Mouse (Mus musculus): ENCODE results near the gene Gm20696.

Gm20696 gene

DNA sequence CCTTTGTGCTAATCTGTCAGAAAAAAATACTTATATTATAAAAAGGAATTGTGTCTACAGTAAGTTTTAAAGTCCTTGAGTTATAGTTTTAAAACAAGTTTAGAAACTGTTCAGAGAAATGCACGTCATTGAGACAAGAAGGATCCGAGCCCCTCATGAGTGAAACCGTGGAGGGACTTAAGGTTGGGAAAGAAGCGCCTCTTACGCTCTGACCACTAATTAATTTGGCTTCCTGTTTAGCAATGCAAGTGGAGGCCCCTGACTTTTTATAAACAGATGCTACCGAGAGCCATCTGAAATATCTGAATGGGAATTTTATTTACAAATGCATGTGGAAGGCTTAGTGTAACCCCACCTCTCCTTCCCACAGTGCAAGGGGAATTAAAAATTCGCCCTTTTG, 41.3 kb downstream of the Gm20696 start:
- no peak for DNase-seq (ENCODE audit: low spot score)

DNA sequence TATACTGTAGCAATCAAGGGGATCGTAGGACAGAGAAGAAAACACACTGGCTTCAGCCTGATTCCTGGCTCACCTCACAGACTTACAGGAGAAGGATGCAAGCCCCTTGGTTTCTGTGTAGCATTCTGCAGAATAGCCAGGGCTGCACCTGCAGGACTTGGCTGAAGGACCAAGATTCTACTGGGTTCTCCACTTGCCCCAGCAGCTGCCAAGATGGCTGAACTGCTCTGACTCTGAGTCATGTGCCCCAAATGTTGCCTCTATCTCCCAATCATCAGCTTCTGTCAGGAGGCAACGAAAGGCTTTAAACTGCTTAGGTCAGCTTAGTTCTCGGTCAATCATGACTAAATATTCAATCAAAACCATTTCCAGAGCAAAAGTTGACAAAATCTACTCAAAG, 42.1 kb downstream of the Gm20696 start:
- DNase-seq (ENCODE audit: low spot score), result no peak

- no peak for DNase-seq (ENCODE audit: low spot score)
Measured at GRCm38 (mm10) chr6:99623641-99624040, 43.0 kb downstream of the Gm20696 start.

GRCm38 (mm10) chr6:99621167-99621566, 45.4 kb downstream of the Gm20696 start:
- DNase-seq (ENCODE audit: low spot score), result no peak

GRCm38 (mm10) chr6:99620471-99620870, 46.1 kb downstream of the Gm20696 start:
- no peak for DNase-seq (ENCODE audit: low spot score)

- no peak for DNase-seq (ENCODE audit: low spot score)
Measured at GRCm38 (mm10) chr6:99619964-99620363, 46.6 kb downstream of the Gm20696 start.

DNA sequence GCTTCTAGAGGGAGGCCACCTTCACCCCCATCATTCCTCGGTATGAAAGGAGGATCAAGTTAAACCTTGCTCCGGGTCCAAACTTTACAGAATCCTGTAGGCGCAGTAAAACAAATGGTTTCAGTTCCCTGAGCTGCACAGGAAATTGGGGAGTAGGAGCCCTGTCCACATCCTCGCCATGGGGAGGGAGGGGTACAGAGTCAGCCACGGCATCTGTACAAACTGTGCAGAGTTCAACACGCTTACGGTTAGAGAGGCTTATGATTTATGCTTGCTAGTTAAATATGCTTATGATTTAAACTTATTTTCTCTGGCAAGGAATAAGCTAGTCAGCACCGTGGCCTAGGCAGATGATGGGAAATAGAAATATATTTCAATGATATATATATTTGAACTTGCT, 47.1 kb downstream of the Gm20696 start:
- no peak for DNase-seq (ENCODE audit: low spot score)

GRCm38 (mm10) chr6:99617867-99618266, 48.7 kb downstream of the Gm20696 start:
- DNase-seq (ENCODE audit: low spot score), result no peak

DNA sequence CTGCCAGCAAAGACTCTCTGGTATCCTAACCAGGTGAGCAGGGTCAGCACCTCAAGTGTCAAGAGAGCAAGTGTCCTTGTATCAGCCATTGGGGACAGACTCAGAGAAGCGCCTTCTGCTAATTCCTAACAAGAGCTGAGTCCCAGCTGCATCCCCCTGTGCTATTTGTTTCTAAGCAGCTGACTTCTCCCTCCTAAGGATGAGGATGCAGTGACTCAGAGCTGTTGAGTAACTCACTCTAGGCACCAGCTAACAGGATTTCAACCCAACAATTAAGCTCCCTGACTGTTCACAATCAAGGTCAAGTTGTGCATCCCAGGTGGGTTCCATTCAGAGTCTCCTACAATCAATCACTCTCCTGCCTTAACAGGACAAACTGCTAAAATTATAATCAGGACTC, 49.2 kb downstream of the Gm20696 start:
- DNase-seq (ENCODE audit: low spot score), result no peak

- no peak for DNase-seq (ENCODE audit: low spot score)
Measured at GRCm38 (mm10) chr6:99615272-99615751, 51.3 kb downstream of the Gm20696 start.

DNA sequence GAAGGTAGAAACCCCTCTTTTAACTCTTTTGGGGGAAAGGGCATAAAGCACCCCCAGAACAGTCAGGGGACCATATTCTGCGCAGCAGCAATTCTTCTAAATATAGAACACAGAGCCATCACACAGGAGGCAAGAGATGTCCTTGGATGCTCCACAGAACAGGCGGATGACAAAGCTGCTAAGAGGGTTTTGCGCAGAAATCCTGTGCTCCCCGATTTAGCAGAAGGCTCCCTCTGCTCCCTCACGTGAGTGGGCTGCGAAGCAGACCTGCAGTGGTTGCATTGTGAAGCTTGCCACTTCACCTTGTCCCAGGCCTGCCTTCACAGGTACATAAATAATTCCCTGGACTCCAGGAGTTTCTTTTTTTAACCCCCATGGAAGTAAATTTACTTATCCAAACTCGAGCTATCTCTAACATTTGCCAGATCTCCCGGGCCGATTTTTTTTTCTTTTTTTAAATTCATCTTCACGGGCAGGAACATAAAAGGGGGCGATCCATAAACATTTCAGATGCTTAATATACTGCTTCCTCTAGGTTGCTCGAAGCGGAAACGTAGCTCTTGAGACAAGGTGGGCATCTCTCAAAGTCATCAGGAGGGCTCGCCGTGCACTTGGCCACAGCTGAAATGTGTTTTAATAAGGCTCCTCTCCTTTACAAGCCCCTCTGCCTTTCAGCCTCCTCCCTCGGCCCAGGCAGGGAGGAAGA, 51.9 kb downstream of the Gm20696 start:
- no peak for DNase-seq (ENCODE audit: low spot score)

- DNase-seq (ENCODE audit: low spot score), result no peak
Measured at GRCm38 (mm10) chr6:99611866-99612265, 54.7 kb downstream of the Gm20696 start.

GRCm38 (mm10) chr6:99610454-99611427, 55.9 kb downstream of the Gm20696 start:
- no peak for DNase-seq (ENCODE audit: low spot score)

- DNase-seq (ENCODE audit: low spot score), result no peak
Measured at GRCm38 (mm10) chr6:99606079-99606478, 60.5 kb downstream of the Gm20696 start.

- DNase-seq (ENCODE audit: low spot score), result no peak
Measured at GRCm38 (mm10) chr6:99604758-99605157, 61.8 kb downstream of the Gm20696 start.

DNA sequence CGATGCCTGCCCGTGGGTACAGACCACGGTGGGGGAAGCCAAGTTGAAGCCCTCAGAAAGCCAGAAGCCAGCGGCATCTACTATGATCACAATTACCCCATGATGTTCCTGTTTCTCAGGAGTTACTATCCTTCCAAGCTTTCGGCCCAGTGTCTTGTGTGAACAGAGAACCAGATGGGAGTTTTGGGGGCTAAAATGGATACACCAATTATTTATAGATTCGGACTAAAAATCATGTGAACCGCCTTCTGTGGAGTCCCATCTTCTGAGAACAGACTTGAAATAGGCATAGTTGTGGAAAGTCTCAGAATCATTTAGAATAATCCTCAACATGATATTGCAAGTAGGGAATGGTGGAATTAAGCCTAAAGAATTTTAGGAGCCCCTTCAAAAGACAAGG, 64.2 kb downstream of the Gm20696 start:
- DNase-seq (ENCODE audit: low spot score), result no peak

DNA sequence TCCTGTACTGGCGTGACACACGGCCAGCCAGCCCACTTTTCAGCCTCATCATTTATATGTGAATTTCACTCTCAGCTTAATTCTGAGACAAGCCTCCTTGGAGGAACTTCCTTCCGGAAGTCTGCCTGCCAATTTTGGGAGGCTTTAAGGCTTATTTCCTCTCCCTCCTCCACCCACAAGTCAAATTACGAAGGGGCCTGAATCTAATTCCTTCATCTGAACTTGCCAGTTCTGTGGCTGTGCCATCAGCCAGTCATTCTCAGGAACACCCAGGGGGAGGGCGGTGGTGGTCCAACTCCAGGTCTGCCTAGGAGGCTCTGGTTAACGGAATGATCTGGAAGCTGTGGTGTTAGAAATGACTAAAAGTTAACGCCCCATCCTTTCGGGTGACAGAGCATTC, 65.7 kb downstream of the Gm20696 start:
- DNase-seq (ENCODE audit: low spot score), result no peak

GRCm38 (mm10) chr6:99600168-99600793, 66.3 kb downstream of the Gm20696 start:
- DNase-seq (ENCODE audit: low spot score), result peak; percentile 71

DNA sequence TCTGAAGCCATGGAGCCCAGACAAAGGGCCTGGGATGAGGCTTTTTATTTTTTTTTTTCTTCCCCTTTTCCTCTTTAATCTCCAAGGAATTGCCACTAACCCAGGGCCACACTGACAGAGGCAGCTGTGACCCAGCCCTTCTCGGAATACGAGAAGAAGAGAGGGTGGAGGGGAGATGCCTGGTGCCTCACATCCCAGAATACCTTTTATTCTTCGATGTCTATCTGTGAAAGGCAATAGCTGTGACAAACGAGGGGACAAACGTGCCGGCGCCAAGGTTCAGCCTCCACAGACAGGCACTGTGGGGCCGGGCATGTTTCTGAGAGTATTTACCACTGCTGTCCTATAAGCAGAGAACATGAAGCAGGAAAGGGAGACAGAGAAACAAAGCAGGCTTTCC, 66.9 kb downstream of the Gm20696 start:
- no peak for DNase-seq (ENCODE audit: low spot score)

DNA sequence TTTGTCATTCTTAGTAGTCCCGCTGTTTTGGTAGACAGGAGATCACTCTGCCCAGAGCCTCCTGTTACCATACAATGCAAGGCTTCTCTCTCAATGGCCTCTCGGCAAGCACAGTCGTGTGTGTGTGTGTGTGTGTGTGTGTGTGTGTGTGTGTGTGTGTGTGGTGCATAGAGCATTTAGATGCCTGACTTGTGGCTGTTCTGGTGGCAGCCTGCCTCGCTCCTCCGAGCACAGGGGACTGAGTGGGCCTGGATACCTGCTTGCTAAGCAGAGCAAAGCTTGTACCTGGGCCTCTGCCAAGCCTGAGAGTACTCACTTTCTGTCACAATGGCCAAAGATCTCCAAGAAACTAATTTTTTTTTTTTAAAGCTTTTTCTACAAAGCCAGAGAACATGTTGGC, 67.4 kb downstream of the Gm20696 start:
- no peak for DNase-seq (ENCODE audit: low spot score)

GRCm38 (mm10) chr6:99577040-99577439, 89.6 kb downstream of the Gm20696 start:
- no peak for DNase-seq (ENCODE audit: low spot score)

- DNase-seq (ENCODE audit: low spot score), result no peak
Measured at GRCm38 (mm10) chr6:99575633-99576032, 91.0 kb downstream of the Gm20696 start.

DNA sequence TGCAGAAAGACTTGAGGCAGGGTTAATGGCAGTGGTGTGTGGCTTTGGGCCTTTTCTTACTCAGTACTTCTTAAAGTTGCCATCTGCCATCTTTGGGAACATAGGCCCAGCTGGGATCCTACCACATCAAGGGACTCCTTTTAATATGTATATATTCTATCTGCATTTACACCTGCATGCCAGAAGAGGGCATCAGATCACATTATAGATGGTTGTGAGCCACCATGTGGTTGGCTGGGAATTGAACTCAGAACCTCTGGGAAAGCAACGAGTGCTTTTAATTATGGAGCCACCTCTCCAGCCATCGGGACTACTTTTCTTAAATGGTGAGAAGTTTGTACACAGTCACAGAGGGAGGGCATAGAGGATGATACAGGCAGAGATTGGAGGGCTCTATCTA, 93.3 kb downstream of the Gm20696 start:
- no peak for DNase-seq (ENCODE audit: low spot score)

Data from MN1 (cell line).